In genomic region chr4:141134751-141135530, GRCm38 (mm10) we compare ENCODE assay signal across 8 mouse cellular contexts. TPM values are rescaled to one million over a fixed set of nuclear protein-coding genes. Genes with fewer than 3 reads are reported as not detected.
A peak's percentile ranks its signal among the peaks of the same experiment; 100 is the strongest.
DNase-seq lines count a peak whose midpoint lies in the region; ATAC-seq and TF ChIP-seq lines count a peak whose summit lies in the region.

No protein-coding gene starts in this region.

- WGBS in intestine, postnatal 0 days: 39% methylated on average over 20 of the region's 20 CpGs

- H3K9me3 ChIP-seq in intestine, postnatal 0 days (ENCODE audit: control insufficient read depth): no peaks in the 10 kb centered on the region

- peak; percentile 30 for ATAC-seq in granulocyte monocyte progenitor cell, adult 5-6 weeks (replicated peaks; ENCODE audit: poor library complexity, severe bottlenecking)
- ATAC-seq in intestine, postnatal 0 days: no peak
- ATAC-seq in megakaryocyte progenitor cell, adult 5-6 weeks (replicated peaks; ENCODE audit: poor library complexity): 0 out of 2 replicates have a peak, but pooled peaks have one; percentile 7
- no peak for ATAC-seq in CD4-positive, CD25-positive, alpha-beta regulatory T cell, adult 4 months

- H3K27ac ChIP-seq in intestine, postnatal 0 days (ENCODE audit: low read depth, low read length): peak overlapping the region; percentile 86

- H3K36me3 ChIP-seq in intestine, postnatal 0 days (ENCODE audit: control insufficient read depth, insufficient read depth): no peaks in the 10 kb centered on the region

- no peak overlapping the region for H3K4me3 ChIP-seq in intestine, postnatal 0 days (ENCODE audit: low read depth, low read length)

- H3K4me2 ChIP-seq in intestine, postnatal 0 days (replicated peaks; ENCODE audit: low read depth): peak overlapping the region; percentile 55

- TF ChIP-seq CTCF in intestine, postnatal 0 days (IDR thresholded peaks at IDR 0.05; ENCODE audit: low read depth): no peak

- H3K9ac ChIP-seq in intestine, postnatal 0 days (ENCODE audit: low read depth, low read length): 0 out of 2 replicates have a peak overlapping the region, but pooled peaks have one; percentile 17

- peaks cover 35% of the 10 kb centered on the region for H3K4me1 ChIP-seq in intestine, postnatal 0 days (replicated peaks; ENCODE audit: control insufficient read depth, insufficient read depth, low read length)

- peak; percentile 41 for DNase-seq in kidney, adult 9 months
- DNase-seq in kidney, postnatal 14 days: no peak
- DNase-seq in adrenal gland, adult 18-20 months (ENCODE audit: low spot score in 2 of 2): no peak
- DNase-seq in right cerebral cortex, postnatal 36 days (ENCODE audit: low spot score in 2 of 2): no peak

- no peaks in the 10 kb centered on the region for H3K27me3 ChIP-seq in intestine, postnatal 0 days (replicated peaks; ENCODE audit: control insufficient read depth, insufficient read depth, low read length)

RNA-seq across cellular contexts. Expression of gene Szrd1, which starts 4.6 kb away (rescaled TPM):
- 41.1 and 54.8 TPM in 2 replicates for total RNA-seq in granulocyte monocyte progenitor cell, adult 5-6 weeks (2014; fragmentation: Nextera tagmentation)
- total RNA-seq in granulocyte monocyte progenitor cell, adult 5-6 weeks (2017): 58.0 and 63.0 TPM in 2 replicates
- polyA plus RNA-seq in intestine, postnatal 0 days (2015; fragmentation: Nextera tagmentation; extraction: Ambion mirVana): 35.0 TPM in 2 replicates
- 33.2 and 43.0 TPM in 2 replicates for total RNA-seq in megakaryocyte progenitor cell, adult 5-6 weeks (2015)
- 38.8 and 52.7 TPM in 2 replicates for total RNA-seq in megakaryocyte progenitor cell, adult 5-6 weeks (2017)
- 100 to 1,000 TPM; 109 to 127 TPM for total RNA-seq in adrenal gland, adult 18-20 months (2021)
- 10 to 100 TPM; 38.1 to 76.7 TPM for polyA plus RNA-seq in CD4-positive, CD25-positive, alpha-beta regulatory T cell, adult 4 months (2017; shearing (Covaris generic))

RNA-seq across cellular contexts. Expression of gene Fbxo42, which starts 12.8 kb away (rescaled TPM):
- total RNA-seq in granulocyte monocyte progenitor cell, adult 5-6 weeks (2014; fragmentation: Nextera tagmentation): 16.5 and 18.6 TPM in 2 replicates
- total RNA-seq in granulocyte monocyte progenitor cell, adult 5-6 weeks (2017): 7.2 and 7.8 TPM in 2 replicates
- 11.6 and 14.3 TPM in 2 replicates for polyA plus RNA-seq in intestine, postnatal 0 days (2015; fragmentation: Nextera tagmentation; extraction: Ambion mirVana)
- 15.4 and 16.4 TPM in 2 replicates for total RNA-seq in megakaryocyte progenitor cell, adult 5-6 weeks (2015)
- 10.5 and 11.4 TPM in 2 replicates for total RNA-seq in megakaryocyte progenitor cell, adult 5-6 weeks (2017)
- total RNA-seq in adrenal gland, adult 18-20 months (2021): 10 to 100 TPM; 21.1 to 23.1 TPM
- polyA plus RNA-seq in CD4-positive, CD25-positive, alpha-beta regulatory T cell, adult 4 months (2017; shearing (Covaris generic)): 1 to 10 TPM; 5.1 to 6.2 TPM

RNA-seq across cellular contexts. Expression of gene Spata21, which starts 46.8 kb away (rescaled TPM):
- total RNA-seq in granulocyte monocyte progenitor cell, adult 5-6 weeks (2014; fragmentation: Nextera tagmentation): not detected in 2 replicates
- not detected in 2 replicates for total RNA-seq in granulocyte monocyte progenitor cell, adult 5-6 weeks (2017)
- polyA plus RNA-seq in intestine, postnatal 0 days (2015; fragmentation: Nextera tagmentation; extraction: Ambion mirVana): 0.12 and 0.33 TPM in 2 replicates
- not detected in 2 replicates for total RNA-seq in megakaryocyte progenitor cell, adult 5-6 weeks (2015)
- total RNA-seq in megakaryocyte progenitor cell, adult 5-6 weeks (2017): not detected in 2 replicates
- not detected for total RNA-seq in adrenal gland, adult 18-20 months (2021)
- 1 to 10 TPM; 1.0 to 1.2 TPM for polyA plus RNA-seq in CD4-positive, CD25-positive, alpha-beta regulatory T cell, adult 4 months (2017; shearing (Covaris generic))

RNA-seq across cellular contexts. Expression of gene Necap2, which starts 56.8 kb away (rescaled TPM):
- total RNA-seq in granulocyte monocyte progenitor cell, adult 5-6 weeks (2014; fragmentation: Nextera tagmentation): 30.6 and 52.4 TPM in 2 replicates
- 45.5 and 54.2 TPM in 2 replicates for total RNA-seq in granulocyte monocyte progenitor cell, adult 5-6 weeks (2017)
- polyA plus RNA-seq in intestine, postnatal 0 days (2015; fragmentation: Nextera tagmentation; extraction: Ambion mirVana): 103 TPM in 2 replicates
- total RNA-seq in megakaryocyte progenitor cell, adult 5-6 weeks (2015): 33.5 and 37.1 TPM in 2 replicates
- 50.4 and 64.3 TPM in 2 replicates for total RNA-seq in megakaryocyte progenitor cell, adult 5-6 weeks (2017)
- total RNA-seq in adrenal gland, adult 18-20 months (2021): 10 to 100 TPM; 59.3 to 61.1 TPM
- 100 to 1,000 TPM in 1 of 2 experiments, 10 to 100 TPM in 1; 83.0 to 153 TPM for polyA plus RNA-seq in CD4-positive, CD25-positive, alpha-beta regulatory T cell, adult 4 months (2017; shearing (Covaris generic))

Comparison
In these comparisons a context has a peak if more than half of its experiments do, and no peak if none do; other contexts are left out.
1. ATAC-seq: peak in granulocyte monocyte progenitor cell, adult 5-6 weeks (single experiment) and megakaryocyte progenitor cell, adult 5-6 weeks (single experiment); none in intestine, postnatal 0 days (single experiment) and CD4-positive, CD25-positive, alpha-beta regulatory T cell, adult 4 months (single experiment).